Mouse (Mus musculus) kidney, adult 2 months (tissue): Measurements from ENCODE around the gene Atrnl1.

Experiments used
- CTCF ChIP-seq: fragments of 200-500 bp; conservative IDR thresholded peaks from 2 replicates; pipeline ENCODE4 v1.5.1; 2011; ENCODE audit warnings: low read depth, mild to moderate bottlenecking, control low read depth, low read length, moderate library complexity, mixed read lengths; ENCODE audit not compliant: insufficient read depth, insufficient read length
- POLR2A ChIP-seq: fragments of 200-500 bp; IDR thresholded peaks from one replicate; pipeline ENCODE4 v1.6.1; 2011; ENCODE audit warnings: low read depth, low read length, control low read depth

GRCm38 (mm10) chr19:57561486-57561885 is 49.3 kb upstream of the Atrnl1 start:
- TF ChIP-seq POLR2A = no peak
- TF ChIP-seq CTCF = no peak
